Mouse (Mus musculus): ENCODE results near the gene Sbno2. TPM values are rescaled to one million over a fixed set of nuclear protein-coding genes. Genes with fewer than 3 reads are reported as not detected.

Gene Sbno2
- polyA plus RNA-seq, 1 experiment from 2014 or later = 10.7 TPM

- no peak for DNase-seq (ENCODE audit: low spot score)
- Histone ChIP-seq H3K9me3 (ENCODE audit: control insufficient read depth, low read length) (no peaks in the 10 kb centered on the region), H3K27ac (replicated peaks) (no peak overlapping the region; the same call in 1 of the 2 replicates), H3K4me3 (ENCODE audit: low read depth, low read length) (no peak overlapping the region), H3K4me2 (replicated peaks; ENCODE audit: low read depth) (no peak overlapping the region), H3K27me3 (ENCODE audit: control insufficient read depth, insufficient read depth, low read length) (no peaks in the 10 kb centered on the region), H3K4me1 (replicated peaks; ENCODE audit: control insufficient read depth, insufficient read depth) (peaks cover 9% of the 10 kb centered on the region), H3K9ac (ENCODE audit: low read length) (no peak overlapping the region; the same call in 1 of the 2 replicates), H3K36me3 (ENCODE audit: control insufficient read depth, insufficient read depth, low read length) (no peaks in the 10 kb centered on the region)
- ATAC-seq (ENCODE audit: low FRiP score, low TSS enrichment) = no peak
- WGBS = 81% methylated on average over 6 of the region's 6 CpGs
- TF ChIP-seq CTCF (IDR thresholded peaks at IDR 0.05; ENCODE audit: low read depth) (no peak), EP300 (optimal IDR thresholded peaks at IDR 0.05) (no peak)
Measured at GRCm38 (mm10) chr10:80091527-80091926, 13.8 kb downstream of the Sbno2 start.

GRCm38 (mm10) chr10:80089146-80089545, 16.2 kb downstream of the Sbno2 start:
- peak; percentile 47 for TF ChIP-seq CTCF (IDR thresholded peaks at IDR 0.05; ENCODE audit: low read depth)
- no peak for TF ChIP-seq EP300 (optimal IDR thresholded peaks at IDR 0.05)
- peaks cover 12% of the 10 kb centered on the region for H3K4me1 ChIP-seq (replicated peaks; ENCODE audit: control insufficient read depth, insufficient read depth)
- H3K27me3 ChIP-seq (ENCODE audit: control insufficient read depth, insufficient read depth, low read length) = no peaks in the 10 kb centered on the region
- no peak for DNase-seq (ENCODE audit: low spot score)
- H3K4me3 ChIP-seq (ENCODE audit: low read depth, low read length) = no peak overlapping the region
- ATAC-seq (ENCODE audit: low FRiP score, low TSS enrichment) = no peak
- H3K4me2 ChIP-seq (replicated peaks; ENCODE audit: low read depth) = no peak overlapping the region
- H3K9ac ChIP-seq (ENCODE audit: low read length) = no peak overlapping the region
- no peak overlapping the region for H3K27ac ChIP-seq (replicated peaks)
- 58% methylated on average over 4 of the region's 4 CpGs for WGBS
- no peaks in the 10 kb centered on the region; the same call in 1 of the 2 replicates for H3K36me3 ChIP-seq (ENCODE audit: control insufficient read depth, insufficient read depth, low read length)
- H3K9me3 ChIP-seq (ENCODE audit: control insufficient read depth, low read length) = no peaks in the 10 kb centered on the region

- Histone ChIP-seq H3K27ac (replicated peaks) (no peak overlapping the region), H3K36me3 (ENCODE audit: control insufficient read depth, insufficient read depth, low read length) (peaks cover 3% of the 10 kb centered on the region), H3K4me1 (replicated peaks; ENCODE audit: control insufficient read depth, insufficient read depth) (peaks cover 10% of the 10 kb centered on the region), H3K4me2 (replicated peaks; ENCODE audit: low read depth) (no peak overlapping the region), H3K4me3 (ENCODE audit: low read depth, low read length) (no peak overlapping the region), H3K9ac (ENCODE audit: low read length) (no peak overlapping the region), H3K27me3 (ENCODE audit: control insufficient read depth, insufficient read depth, low read length) (no peaks in the 10 kb centered on the region), H3K9me3 (ENCODE audit: control insufficient read depth, low read length) (no peaks in the 10 kb centered on the region)
- DNase-seq (ENCODE audit: low spot score) (no peak), ATAC-seq (ENCODE audit: low FRiP score, low TSS enrichment) (no peak)
- WGBS = 88% methylated on average over 8 of the region's 8 CpGs
- no peak for TF ChIP-seq CTCF (IDR thresholded peaks at IDR 0.05; ENCODE audit: low read depth)
- TF ChIP-seq EP300 (optimal IDR thresholded peaks at IDR 0.05) = no peak
Measured at GRCm38 (mm10) chr10:80087483-80087882, 17.9 kb downstream of the Sbno2 start.

- H3K36me3 ChIP-seq (ENCODE audit: control insufficient read depth, insufficient read depth, low read length) = peaks cover 8% of the 10 kb centered on the region
- H3K9ac ChIP-seq (ENCODE audit: low read length) = peak overlapping the region; percentile 41
- no peaks in the 10 kb centered on the region for H3K27me3 ChIP-seq (ENCODE audit: control insufficient read depth, insufficient read depth, low read length)
- TF ChIP-seq EP300 (optimal IDR thresholded peaks at IDR 0.05) (no peak), CTCF (IDR thresholded peaks at IDR 0.05; ENCODE audit: low read depth) (no peak)
- H3K4me3 ChIP-seq (ENCODE audit: low read depth, low read length) = no peak overlapping the region
- no peak overlapping the region for H3K4me2 ChIP-seq (replicated peaks; ENCODE audit: low read depth)
- H3K4me1 ChIP-seq (replicated peaks; ENCODE audit: control insufficient read depth, insufficient read depth) = peaks cover 5% of the 10 kb centered on the region; the same call in 1 of the 2 replicates
- no peak overlapping the region for H3K27ac ChIP-seq (replicated peaks)
- no peak for ATAC-seq (ENCODE audit: low FRiP score, low TSS enrichment)
- WGBS = 61% methylated on average over 3 of the region's 3 CpGs
- no peaks in the 10 kb centered on the region for H3K9me3 ChIP-seq (ENCODE audit: control insufficient read depth, low read length)
- no peak for DNase-seq (ENCODE audit: low spot score)
Measured at GRCm38 (mm10) chr10:80086847-80087246, 18.5 kb downstream of the Sbno2 start.

- peak overlapping the region; percentile 74 for H3K27ac ChIP-seq (replicated peaks)
- no peaks in the 10 kb centered on the region for H3K27me3 ChIP-seq (ENCODE audit: control insufficient read depth, insufficient read depth, low read length)
- H3K4me1 ChIP-seq (replicated peaks; ENCODE audit: control insufficient read depth, insufficient read depth) = 0 out of 2 replicates have a peak, but pooled peaks cover 3% of the 10 kb centered on the region
- WGBS = 39% methylated on average over 9 of the region's 9 CpGs
- peak overlapping the region; percentile 35; the same call in 1 of the 2 replicates for H3K9ac ChIP-seq (ENCODE audit: low read length)
- peaks cover 9% of the 10 kb centered on the region for H3K36me3 ChIP-seq (ENCODE audit: control insufficient read depth, insufficient read depth, low read length)
- peak; percentile 22; the same call in 1 of the 2 replicates for ATAC-seq (ENCODE audit: low FRiP score, low TSS enrichment)
- DNase-seq (ENCODE audit: low spot score) = no peak
- H3K9me3 ChIP-seq (ENCODE audit: control insufficient read depth, low read length) = no peaks in the 10 kb centered on the region
- H3K4me3 ChIP-seq (ENCODE audit: low read depth, low read length) = no peak overlapping the region
- no peak overlapping the region for H3K4me2 ChIP-seq (replicated peaks; ENCODE audit: low read depth)
- TF ChIP-seq CTCF (IDR thresholded peaks at IDR 0.05; ENCODE audit: low read depth) = no peak
- no peak for TF ChIP-seq EP300 (optimal IDR thresholded peaks at IDR 0.05)
Measured at GRCm38 (mm10) chr10:80084817-80085487, 20.4 kb downstream of the Sbno2 start.

GRCm38 (mm10) chr10:80081075-80081474, 24.3 kb downstream of the Sbno2 start:
- DNase-seq (ENCODE audit: low spot score) (no peak), ATAC-seq (ENCODE audit: low FRiP score, low TSS enrichment) (no peak)
- no peak overlapping the region for H3K9ac ChIP-seq (ENCODE audit: low read length)
- no peak overlapping the region for H3K4me3 ChIP-seq (ENCODE audit: low read depth, low read length)
- 68% methylated on average over 3 of the region's 3 CpGs for WGBS
- H3K36me3 ChIP-seq (ENCODE audit: control insufficient read depth, insufficient read depth, low read length) = peaks cover 13% of the 10 kb centered on the region
- no peak overlapping the region for H3K27ac ChIP-seq (replicated peaks)
- H3K9me3 ChIP-seq (ENCODE audit: control insufficient read depth, low read length) = no peaks in the 10 kb centered on the region
- TF ChIP-seq CTCF (IDR thresholded peaks at IDR 0.05; ENCODE audit: low read depth) (peak; percentile 25; the same call in 1 of the 2 replicates), EP300 (optimal IDR thresholded peaks at IDR 0.05) (no peak)
- no peak overlapping the region for H3K4me2 ChIP-seq (replicated peaks; ENCODE audit: low read depth)
- H3K27me3 ChIP-seq (ENCODE audit: control insufficient read depth, insufficient read depth, low read length) = no peaks in the 10 kb centered on the region
- H3K4me1 ChIP-seq (replicated peaks; ENCODE audit: control insufficient read depth, insufficient read depth) = 0 out of 2 replicates have a peak, but pooled peaks cover 3% of the 10 kb centered on the region

Data from stomach, postnatal 0 days (tissue).